Mouse (Mus musculus) MEL (cell line): ENCODE results near the gene Cldnd1. TPM values are rescaled to one million over a fixed set of nuclear protein-coding genes. Genes with fewer than 3 reads are reported as not detected.

Experiments used
- DNase-seq: peaks from one replicate; pipeline ENCODE4 v3.0.0; 2011; ENCODE audit warnings: low read depth, low spot score
- H3K27ac ChIP-seq: 2 replicates; pipeline ENCODE4 v1.5.1; 2012; ENCODE audit warnings: low read depth, mild to moderate bottlenecking, control low read depth, low read length, moderate library complexity; ENCODE audit not compliant: control insufficient read depth
- H3K27me3 ChIP-seq, 2 experiments: fragments of 150-350 bp in 1 of 2; sonication (generic) in 1 of 2; 2 replicates each; pipeline ENCODE4 v1.6.1; 2012; ENCODE audit warnings: low read length in 2 of 2, mild to moderate bottlenecking in 2 of 2, improper control_type of control experiment in 1 of 2, moderate library complexity in 1 of 2; ENCODE audit not compliant: insufficient read depth in 2 of 2, control insufficient read depth in 1 of 2
- H3K36me3 ChIP-seq, 2 experiments: 2 replicates each; pipeline ENCODE4 v1.6.1; 2012 to 2014; ENCODE audit warnings: low read length in 2 of 2, improper control_type of control experiment in 1 of 2, inconsistent platforms in 1 of 2, mild to moderate bottlenecking in 1 of 2; ENCODE audit not compliant: insufficient read depth in 2 of 2, control insufficient read depth in 1 of 2
- H3K4me1 ChIP-seq, 2 experiments: fragments of 150-350 bp in 1 of 2; sonication (generic) in 1 of 2; 2 replicates each; pipeline ENCODE4 v1.6.1; 2012; ENCODE audit warnings: low read length in 2 of 2, improper control_type of control experiment in 1 of 2, mild to moderate bottlenecking in 1 of 2; ENCODE audit not compliant: insufficient read depth in 2 of 2, control insufficient read depth in 1 of 2
- H3K4me3 ChIP-seq, 2 experiments: fragments of 150-350 bp in 1 of 2; sonication (generic) in 1 of 2; 2 replicates each; pipeline ENCODE4 v1.5.1; 2012; ENCODE audit warnings: low read depth in 2 of 2, low read length in 2 of 2, mild to moderate bottlenecking in 2 of 2, moderate library complexity in 2 of 2, control low read depth in 1 of 2, improper control_type of control experiment in 1 of 2; ENCODE audit not compliant: control insufficient read depth in 1 of 2, insufficient read depth in 1 of 2
- H3K79me2 ChIP-seq: 2 replicates; pipeline ENCODE4 v1.6.1; 2012; ENCODE audit warnings: mild to moderate bottlenecking, low read length, moderate library complexity; ENCODE audit not compliant: control insufficient read depth, poor library complexity, insufficient read depth
- H3K9ac ChIP-seq: 2 replicates; pipeline ENCODE4 v1.6.1; 2012; ENCODE audit warnings: low read depth, mild to moderate bottlenecking, control low read depth, low read length, moderate library complexity; ENCODE audit not compliant: control insufficient read depth, poor library complexity, severe bottlenecking
- H3K9me3 ChIP-seq: fragments of 150-350 bp; sonication (generic); replicated peaks from 2 replicates; pipeline ENCODE4 v1.6.1; 2012; ENCODE audit warnings: mild to moderate bottlenecking, low read length, improper control_type of control experiment, moderate library complexity; ENCODE audit not compliant: insufficient read depth
- BHLHE40 ChIP-seq: IDR thresholded peaks from 2 replicates; pipeline ENCODE4 v1.6.1; 2012; ENCODE audit warnings: low read depth, mild to moderate bottlenecking, inconsistent platforms, low read length, improper control_type of control experiment, borderline replicate concordance
- CTCF ChIP-seq, 3 experiments: IDR thresholded peaks in 2 of 3; conservative IDR thresholded peaks in 1 of 3; 2 replicates each; pipeline ENCODE4 v1.5.1; 2011 to 2012; ENCODE audit warnings: low read length in 3 of 3, low read depth in 2 of 3, mild to moderate bottlenecking in 2 of 3, improper control_type of control experiment in 1 of 3, inconsistent platforms in 1 of 3, mixed read lengths in 1 of 3, moderate library complexity in 1 of 3; ENCODE audit not compliant: control insufficient read depth in 1 of 3, insufficient read depth in 1 of 3, poor library complexity in 1 of 3, severe bottlenecking in 1 of 3
- ELF1 ChIP-seq: IDR thresholded peaks from 2 replicates; pipeline ENCODE4 v1.6.1; 2014; ENCODE audit warnings: low read depth, mild to moderate bottlenecking, inconsistent platforms, low read length, improper control_type of control experiment, moderate library complexity
- EP300 ChIP-seq, 2 experiments: IDR thresholded peaks; 2 replicates each; pipeline ENCODE4 v1.6.1; 2011; ENCODE audit warnings: improper control_type of control experiment in 2 of 2, low read length in 2 of 2, low read depth in 1 of 2, mild to moderate bottlenecking in 1 of 2
- ETS1 ChIP-seq: IDR thresholded peaks from 2 replicates; pipeline ENCODE4 v1.6.1; 2012; ENCODE audit warnings: low read depth, mild to moderate bottlenecking, inconsistent platforms, low read length, improper control_type of control experiment, moderate library complexity
- GABPA ChIP-seq: IDR thresholded peaks from 2 replicates; pipeline ENCODE4 v1.6.1; 2012; ENCODE audit warnings: low read depth, mild to moderate bottlenecking, inconsistent platforms, low read length, improper control_type of control experiment, moderate library complexity
- GATA1 ChIP-seq: IDR thresholded peaks from 2 replicates; pipeline ENCODE4 v1.6.1; 2011; ENCODE audit warnings: low read depth, low read length, improper control_type of control experiment
- HCFC1 ChIP-seq: IDR thresholded peaks from 2 replicates; pipeline ENCODE4 v1.6.1; 2012; ENCODE audit warnings: low read depth, mild to moderate bottlenecking, inconsistent platforms, low read length, improper control_type of control experiment, moderate library complexity
- JUND ChIP-seq: IDR thresholded peaks from 2 replicates; pipeline ENCODE4 v1.6.1; 2011; ENCODE audit warnings: low read depth, mild to moderate bottlenecking, improper control_type of control experiment, low read length
- MAX ChIP-seq: IDR thresholded peaks from 2 replicates; pipeline ENCODE4 v1.6.1; 2011; ENCODE audit warnings: low read length, improper control_type of control experiment
- MXI1 ChIP-seq: IDR thresholded peaks from 2 replicates; pipeline ENCODE4 v1.6.1; 2011; ENCODE audit warnings: mild to moderate bottlenecking, low read depth, low read length, improper control_type of control experiment
- MYC ChIP-seq: IDR thresholded peaks from 2 replicates; pipeline ENCODE4 v1.6.1; 2011; ENCODE audit warnings: low read depth, mild to moderate bottlenecking, low read length, improper control_type of control experiment, moderate library complexity
- NELFE ChIP-seq: IDR thresholded peaks from 2 replicates; pipeline ENCODE4 v1.6.1; 2011; ENCODE audit warnings: low read depth, low read length, improper control_type of control experiment
- RAD21 ChIP-seq: IDR thresholded peaks from 2 replicates; pipeline ENCODE4 v1.6.1; 2011; ENCODE audit warnings: mild to moderate bottlenecking, low read depth, low read length, improper control_type of control experiment
- RCOR1 ChIP-seq: IDR thresholded peaks from 2 replicates; pipeline ENCODE4 v1.6.1; 2012; ENCODE audit warnings: low read depth, mild to moderate bottlenecking, inconsistent platforms, low read length, improper control_type of control experiment
- SIN3A ChIP-seq: IDR thresholded peaks from 2 replicates; pipeline ENCODE4 v1.6.1; 2012; ENCODE audit warnings: low read length, improper control_type of control experiment, inconsistent platforms
- SMC3 ChIP-seq: IDR thresholded peaks from 2 replicates; pipeline ENCODE4 v1.6.1; 2011; ENCODE audit warnings: low read depth, low read length, improper control_type of control experiment
- TAL1 ChIP-seq: IDR thresholded peaks from 2 replicates; pipeline ENCODE4 v1.6.1; 2012; ENCODE audit warnings: mild to moderate bottlenecking, inconsistent platforms, low read length, moderate library complexity, mixed read lengths
- TBP ChIP-seq: IDR thresholded peaks from 2 replicates; pipeline ENCODE4 v1.8.0; 2011; ENCODE audit warnings: low read depth, low read length, improper control_type of control experiment
- TCF12 ChIP-seq: IDR thresholded peaks from 2 replicates; pipeline ENCODE4 v1.6.1; 2014; ENCODE audit warnings: low read depth, mild to moderate bottlenecking, inconsistent platforms, low read length, improper control_type of control experiment, moderate library complexity
- USF1 ChIP-seq: IDR thresholded peaks from 2 replicates; pipeline ENCODE4 v1.6.1; 2014; ENCODE audit warnings: low read depth, mild to moderate bottlenecking, inconsistent platforms, low read length, improper control_type of control experiment, moderate library complexity
- USF2 ChIP-seq, 2 experiments: IDR thresholded peaks; 2 replicates each; pipeline ENCODE4 v1.6.1; 2011 to 2012; ENCODE audit warnings: improper control_type of control experiment in 2 of 2, low read length in 2 of 2, borderline replicate concordance in 1 of 2, inconsistent platforms in 1 of 2, low read depth in 1 of 2, mild to moderate bottlenecking in 1 of 2; ENCODE audit not compliant: insufficient read depth in 1 of 2
- ZC3H11A ChIP-seq: IDR thresholded peaks from 2 replicates; pipeline ENCODE4 v1.6.1; 2012; ENCODE audit warnings: low read depth, mild to moderate bottlenecking, inconsistent platforms, low read length, improper control_type of control experiment
- ZKSCAN1 ChIP-seq: IDR thresholded peaks from 2 replicates; pipeline ENCODE4 v1.6.1; 2012; ENCODE audit warnings: low read depth, mild to moderate bottlenecking, inconsistent platforms, low read length, improper control_type of control experiment, moderate library complexity
- polyA plus RNA-seq, 2 experiments: library from polyadenylated mRNA; stranded (reverse) in 1 of 2; unstranded in 1 of 2; fragments of >175 nt in 1 of 2; fragments of >200 nt in 1 of 2; gene quantifications; 2 replicates each; pipeline versions ENCODE4 v1.2.1 to v1.2.4; 2012; ENCODE audit warnings: low replicate concordance in 2 of 2, low read depth in 1 of 2; ENCODE audit not compliant: insufficient read length in 2 of 2, insufficient read depth in 1 of 2, missing spikeins in 1 of 2
- total RNA-seq: library from RNA; depleted of rRNA; stranded (reverse); fragments of 300-350 nt; gene quantifications from 2 replicates; pipeline ENCODE4 v1.2.3, GENCODE M21; 2012

The Cldnd1 gene
- total and polyA plus RNA-seq, 3 experiments: 18.5 to 34.3 TPM; not detected in 1

- TF ChIP-seq TAL1 (peak; percentile 88), SIN3A (peak; percentile 93), USF2 (IDR thresholded peaks at IDR 0.05; ENCODE audit: borderline replicate concordance in 1 of 2, insufficient read depth in 1 of 2, low read depth in 1 of 2, low read length in 2 of 2) (peak; percentile 80 to 87), ZC3H11A (peak; percentile 31; the same call in 1 of the 2 replicates), RCOR1 (peak; percentile 94), TBP (peak; percentile 82), GABPA (no peak), BHLHE40 (peak; percentile 94), HCFC1 (peak; percentile 58; the same call in 1 of the 2 replicates), SMC3 (peak; percentile 23; the same call in 1 of the 2 replicates), GATA1 (peak; percentile 92), ZKSCAN1 (no peak), ETS1 (peak; percentile 100), JUND (no peak), NELFE (no peak), EP300 (IDR thresholded peaks at IDR 0.05; ENCODE audit: low read depth in 1 of 2, low read length in 2 of 2) (peak; percentile 93 to 94), MYC (peak; percentile 80; the same call in 1 of the 2 replicates), CTCF (IDR thresholded peaks at IDR 0.05 in 2 of 3, conservative IDR thresholded peaks at IDR 0.05 in 1 of 3; ENCODE audit: control insufficient read depth in 1 of 3, insufficient read depth in 1 of 3, low read depth in 2 of 3, low read length in 3 of 3, poor library complexity in 1 of 3, severe bottlenecking in 1 of 3) (no peak), USF1 (peak; percentile 99), RAD21 (peak; percentile 3; the same call in 1 of the 2 replicates), ELF1 (0 out of 2 replicates have a peak, but pooled peaks have one; percentile 34), TCF12 (peak; percentile 99), MAX (peak; percentile 96), MXI1 (peak; percentile 84)
- no peaks in the 10 kb centered on the region for H3K27me3 ChIP-seq
- H3K79me2 ChIP-seq: no peaks in the 10 kb centered on the region
- H3K36me3 ChIP-seq: peaks cover 4 to 17% of the 10 kb centered on the region in 2 experiments
- peak; percentile 95 for DNase-seq
- H3K9ac ChIP-seq: peak overlapping the region; percentile 34
- H3K9me3 ChIP-seq: no peaks in the 10 kb centered on the region
- peak overlapping the region; percentile 56 to 62 for H3K4me3 ChIP-seq
- peaks cover 2 to 8% of the 10 kb centered on the region in 2 experiments; a peak in 2 of 4 replicates for H3K4me1 ChIP-seq
- H3K27ac ChIP-seq: peak overlapping the region; percentile 40; the same call in 1 of the 2 replicates
These were observed 41.9 kb upstream of the Cldnd1 start for GRCm38 (mm10) chr16:58685548-58686537.
